Mouse (Mus musculus) mouse embryonic stem cell (cell line): ENCODE results near the gene Pou4f2.

Source experiments
- in situ Hi-C, 2 experiments: fragments of 300-500 bp; cut with MboI; formaldehyde crosslinking; loops; 1 replicate in 1 of 2; 3 replicates in 1 of 2; pipeline ENCODE4 v1.14.3; 2019 to 2020; ENCODE audit warnings: low sequenced_read_pairs in 2 of 2, low pct_unique_long_range_greater_than_20kb in 1 of 2, mixed read lengths in 1 of 2; ENCODE audit not compliant: unreplicated experiment in 1 of 2

Pou4f2 gene

GRCm38 (mm10) chr8:78426455-78426854 is 10.0 kb downstream of the Pou4f2 start:
- in situ Hi-C loops: no loop called here

- in situ Hi-C loops: no loop called here
Observed at GRCm38 (mm10) chr8:78423937-78424336, 12.5 kb downstream of the Pou4f2 start.

GRCm38 (mm10) chr8:78420101-78420503 is 16.3 kb downstream of the Pou4f2 start:
- in situ Hi-C loops: no loop called here

DNA sequence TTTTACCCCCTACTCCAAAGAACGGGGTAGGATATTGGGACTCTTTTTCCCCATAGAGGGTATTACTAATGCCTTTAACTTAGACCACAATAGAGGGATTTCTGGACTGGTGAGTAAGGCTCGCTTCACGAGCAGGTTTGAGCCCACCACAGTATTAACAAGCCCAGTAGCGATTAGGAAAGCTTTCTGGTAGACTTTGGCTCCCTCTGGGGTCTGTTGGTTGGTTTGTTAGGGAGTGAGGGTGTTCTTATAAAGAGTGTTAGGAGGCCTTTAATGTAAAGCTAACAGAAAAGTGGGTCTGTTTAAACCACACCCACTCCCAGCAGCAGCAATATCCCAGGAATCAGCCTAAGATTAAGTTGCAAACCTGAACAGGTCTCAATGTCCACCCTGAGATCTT is 17.2 kb downstream of the Pou4f2 start:
- in situ Hi-C loops: no loop called here

GRCm38 (mm10) chr8:78390756-78391155 is 45.7 kb downstream of the Pou4f2 start:
- in situ Hi-C loops: no loop called here
